ENCODE assay signal across 8 mouse cellular contexts in the genomic region with DNA sequence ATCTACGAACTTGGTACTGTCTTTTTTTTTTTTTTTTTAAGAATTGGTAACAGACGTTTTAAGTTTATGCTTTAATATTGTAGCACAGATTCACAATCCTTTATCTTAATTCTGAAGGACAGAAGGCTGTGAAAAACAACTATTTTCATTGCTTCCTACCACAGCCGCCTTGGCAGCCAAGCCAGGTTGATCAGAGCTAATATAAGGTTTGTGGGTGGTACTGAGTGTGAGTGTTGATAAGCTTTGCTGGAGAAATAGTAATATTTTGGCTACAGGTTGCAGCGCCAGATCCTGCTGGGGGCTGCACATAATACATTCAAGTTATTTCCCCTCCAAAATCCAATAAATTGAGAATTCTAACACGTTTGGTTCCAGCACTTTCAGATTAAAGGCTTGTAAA. TPM values are rescaled to one million over a fixed set of nuclear protein-coding genes. Genes with fewer than 3 reads are reported as not detected.
DNase-seq lines count a peak whose midpoint lies in the region; ATAC-seq and TF ChIP-seq lines count a peak whose summit lies in the region.

No protein-coding gene starts in this region.

- no peak for TF ChIP-seq CTCF in E14TG2a.4 (conservative IDR thresholded peaks at IDR 0.05; ENCODE audit: low read length)
- no peak for TF ChIP-seq CTCF in liver, embryonic 14.5 days (IDR thresholded peaks at IDR 0.05; ENCODE audit: low read depth)

- peak overlapping the region; percentile 100 for H3K4me3 ChIP-seq in erythroblast, embryonic 14.5 days (replicated peaks)
- peak overlapping the region; percentile 100 for H3K4me3 ChIP-seq in E14TG2a.4 (replicated peaks; ENCODE audit: low read length)
- H3K4me3 ChIP-seq in forebrain, embryonic 15.5 days, result peak overlapping the region; percentile 70
- peak overlapping the region; percentile 79 to 83 for H3K4me3 ChIP-seq in liver, embryonic 14.5 days (ENCODE audit: insufficient read depth in 1 of 2, low read depth in 2 of 2, low read length in 2 of 2)

- peaks cover 42% of the 10 kb centered on the region for H3K36me3 ChIP-seq in erythroblast, embryonic 14.5 days (ENCODE audit: control insufficient read depth)
- peaks cover 43% of the 10 kb centered on the region for H3K36me3 ChIP-seq in E14TG2a.4 (ENCODE audit: insufficient read depth, low read length)
- peaks cover 18% of the 10 kb centered on the region for H3K36me3 ChIP-seq in forebrain, embryonic 15.5 days
- peaks cover 21% of the 10 kb centered on the region for H3K36me3 ChIP-seq in liver, embryonic 14.5 days (replicated peaks; ENCODE audit: control insufficient read depth, insufficient read depth, low read depth)

- peak overlapping the region; percentile 54 for H3K4me2 ChIP-seq in forebrain, embryonic 15.5 days (replicated peaks)
- H3K4me2 ChIP-seq in liver, embryonic 14.5 days (ENCODE audit: low read depth), result peak overlapping the region; percentile 72

- no peaks in the 10 kb centered on the region for H3K9me3 ChIP-seq in erythroblast, embryonic 14.5 days (ENCODE audit: control insufficient read depth, low read length)
- H3K9me3 ChIP-seq in E14TG2a.4 (ENCODE audit: low read length), result no peaks in the 10 kb centered on the region
- no peaks in the 10 kb centered on the region for H3K9me3 ChIP-seq in forebrain, embryonic 15.5 days
- no peaks in the 10 kb centered on the region for H3K9me3 ChIP-seq in liver, embryonic 14.5 days (ENCODE audit: control insufficient read depth, low read length)

- 57% methylated on average over 5 of the region's 5 CpGs for WGBS in forebrain, embryonic 15.5 days
- 22% methylated on average over 5 of the region's 5 CpGs for WGBS in liver, embryonic 14.5 days (ENCODE audit: insufficient replicate concordance)

- no peak for TF ChIP-seq EP300 in liver, embryonic 14.5 days (IDR thresholded peaks at IDR 0.05; ENCODE audit: low read depth)

- no peak overlapping the region for H3K27ac ChIP-seq in forebrain, embryonic 15.5 days (replicated peaks)
- H3K27ac ChIP-seq in liver, embryonic 14.5 days, result no peak overlapping the region

- ATAC-seq in erythroblast, adult 5-6 weeks (replicated peaks; ENCODE audit: low FRiP score, poor library complexity, severe bottlenecking), result no peak
- no peak for ATAC-seq in forebrain, embryonic 15.5 days (replicated peaks)
- no peak for ATAC-seq in liver, embryonic 14.5 days (ENCODE audit: insufficient read depth)
- no peak for ATAC-seq in activated CD4-positive, CD25-positive, alpha-beta regulatory T cell, adult 4 months

- H3K27me3 ChIP-seq in erythroblast, embryonic 14.5 days (ENCODE audit: control insufficient read depth), result peaks cover 4% of the 10 kb centered on the region; the same call in 1 of the 2 replicates
- H3K27me3 ChIP-seq in E14TG2a.4 (ENCODE audit: insufficient read depth, low read length), result no peaks in the 10 kb centered on the region
- no peaks in the 10 kb centered on the region for H3K27me3 ChIP-seq in forebrain, embryonic 15.5 days
- no peaks in the 10 kb centered on the region for H3K27me3 ChIP-seq in liver, embryonic 14.5 days (ENCODE audit: control insufficient read depth, insufficient read depth, low read length)

- peaks cover 23% of the 10 kb centered on the region for H3K4me1 ChIP-seq in erythroblast, embryonic 14.5 days (ENCODE audit: control insufficient read depth)
- peaks cover 29% of the 10 kb centered on the region for H3K4me1 ChIP-seq in E14TG2a.4 (replicated peaks; ENCODE audit: low read depth, low read length)
- peaks cover 26% of the 10 kb centered on the region for H3K4me1 ChIP-seq in forebrain, embryonic 15.5 days
- peaks cover 8 to 17% of the 10 kb centered on the region in 2 experiments; a peak in 3 of 4 replicates for H3K4me1 ChIP-seq in liver, embryonic 14.5 days (replicated peaks; ENCODE audit: control insufficient read depth in 2 of 2, insufficient read depth in 2 of 2, low read length in 1 of 2)

- peak in 1 of 3 experiments; percentile 14 for DNase-seq in liver, embryonic 14.5 days (ENCODE audit: low read depth in 3 of 3, low spot score in 3 of 3)
- DNase-seq in right cerebral cortex, adult 2 months (ENCODE audit: low spot score in 2 of 2), result no peak
- no peak for DNase-seq in cerebellum, adult 9-11 months

- H3K9ac ChIP-seq in forebrain, embryonic 15.5 days (replicated peaks), result peak overlapping the region; percentile 26; the same call in 1 of the 2 replicates
- peak overlapping the region; percentile 55 for H3K9ac ChIP-seq in liver, embryonic 14.5 days (replicated peaks)

RNA-seq across cellular contexts. Expression of gene Slf2, which starts 1.1 kb away (rescaled TPM):
- polyA plus RNA-seq in erythroblast, embryonic 14.5 days (2012), result 0.54 and 0.61 TPM in 2 replicates
- 14.0 TPM in 2 replicates for total RNA-seq in erythroblast, adult 5-6 weeks (2015; ENCODE audit: low replicate concordance)
- total RNA-seq in erythroblast, adult 5-6 weeks (2017; ENCODE audit: low replicate concordance), result 13.6 and 16.3 TPM in 2 replicates
- polyA plus RNA-seq in forebrain, embryonic 15.5 days (2015; fragmentation: Nextera tagmentation; extraction: Ambion mirVana), result 30.0 and 32.3 TPM in 2 replicates
- 5.6 and 8.6 TPM in 2 replicates for polyA plus RNA-seq in liver, embryonic 14.5 days (2012; rRNA removed)
- polyA plus RNA-seq in liver, embryonic 14.5 days (2014; fragmentation: Nextera tagmentation; extraction: Ambion mirVana), result 11.1 and 12.5 TPM in 2 replicates
- 10 to 100 TPM; 19.6 to 23.0 TPM for polyA plus RNA-seq in activated CD4-positive, CD25-positive, alpha-beta regulatory T cell, adult 4 months (2017; shearing (Covaris generic))

RNA-seq across cellular contexts. Expression of gene Sema4g, which starts 56.9 kb away (rescaled TPM):
- polyA plus RNA-seq in erythroblast, embryonic 14.5 days (2012), result 0.05 TPM in 2 replicates
- not detected in 2 replicates for total RNA-seq in erythroblast, adult 5-6 weeks (2015; ENCODE audit: low replicate concordance)
- total RNA-seq in erythroblast, adult 5-6 weeks (2017; ENCODE audit: low replicate concordance), result 0.09 TPM in 1 of 2 replicates, not detected in the other
- 14.4 and 15.5 TPM in 2 replicates for polyA plus RNA-seq in forebrain, embryonic 15.5 days (2015; fragmentation: Nextera tagmentation; extraction: Ambion mirVana)
- polyA plus RNA-seq in liver, embryonic 14.5 days (2012; rRNA removed), result 24.9 and 32.5 TPM in 2 replicates
- polyA plus RNA-seq in liver, embryonic 14.5 days (2014; fragmentation: Nextera tagmentation; extraction: Ambion mirVana), result 2.6 and 3.3 TPM in 2 replicates
- polyA plus RNA-seq in activated CD4-positive, CD25-positive, alpha-beta regulatory T cell, adult 4 months (2017; shearing (Covaris generic)), result under 1 TPM in 1 of 2 experiments, not detected in 1; 0.24 TPM
